Mouse (Mus musculus) testis, adult 2 months (tissue): ENCODE data around the gene Ank3.

Experiments
- CTCF ChIP-seq: fragments of 200-500 bp; IDR thresholded peaks from 2 replicates; pipeline ENCODE4 v1.5.1; 2012; ENCODE audit warnings: low read depth, mild to moderate bottlenecking, inconsistent platforms, low read length, moderate library complexity; ENCODE audit not compliant: control insufficient read depth, insufficient read depth, insufficient replicate concordance
- POLR2A ChIP-seq: fragments of 200-500 bp; IDR thresholded peaks from 2 replicates; pipeline ENCODE4 v1.6.1; 2012; ENCODE audit warnings: low read depth, mild to moderate bottlenecking, inconsistent platforms, low read length, moderate library complexity; ENCODE audit not compliant: control insufficient read depth

- TF ChIP-seq CTCF: no peak
- no peak for TF ChIP-seq POLR2A
Observed at GRCm38 (mm10) chr10:69791951-69792350, 393.4 kb downstream of the Ank3 start.
